Mouse (Mus musculus) lung, adult 10 weeks (tissue): Measurements from ENCODE around the gene 4930402H24Rik. TPM values are rescaled to one million over a fixed set of nuclear protein-coding genes. Genes with fewer than 3 reads are reported as not detected.

Source experiments
- polyA plus RNA-seq: library from polyadenylated mRNA; stranded (reverse); fragments of 350-450 nt; fragmentation: Illumina TruSeq; extraction: RNeasy Lipid Tissue Mini Kit (QIAGEN cat#74804); gene quantifications from one replicate; pipeline ENCODE4 v1.2.3, GENCODE M21; 2014; ENCODE audit warnings: low read depth, low replicate concordance; ENCODE audit not compliant: insufficient read depth

The 4930402H24Rik gene
- polyA plus RNA-seq: 10.3 TPM

DNA sequence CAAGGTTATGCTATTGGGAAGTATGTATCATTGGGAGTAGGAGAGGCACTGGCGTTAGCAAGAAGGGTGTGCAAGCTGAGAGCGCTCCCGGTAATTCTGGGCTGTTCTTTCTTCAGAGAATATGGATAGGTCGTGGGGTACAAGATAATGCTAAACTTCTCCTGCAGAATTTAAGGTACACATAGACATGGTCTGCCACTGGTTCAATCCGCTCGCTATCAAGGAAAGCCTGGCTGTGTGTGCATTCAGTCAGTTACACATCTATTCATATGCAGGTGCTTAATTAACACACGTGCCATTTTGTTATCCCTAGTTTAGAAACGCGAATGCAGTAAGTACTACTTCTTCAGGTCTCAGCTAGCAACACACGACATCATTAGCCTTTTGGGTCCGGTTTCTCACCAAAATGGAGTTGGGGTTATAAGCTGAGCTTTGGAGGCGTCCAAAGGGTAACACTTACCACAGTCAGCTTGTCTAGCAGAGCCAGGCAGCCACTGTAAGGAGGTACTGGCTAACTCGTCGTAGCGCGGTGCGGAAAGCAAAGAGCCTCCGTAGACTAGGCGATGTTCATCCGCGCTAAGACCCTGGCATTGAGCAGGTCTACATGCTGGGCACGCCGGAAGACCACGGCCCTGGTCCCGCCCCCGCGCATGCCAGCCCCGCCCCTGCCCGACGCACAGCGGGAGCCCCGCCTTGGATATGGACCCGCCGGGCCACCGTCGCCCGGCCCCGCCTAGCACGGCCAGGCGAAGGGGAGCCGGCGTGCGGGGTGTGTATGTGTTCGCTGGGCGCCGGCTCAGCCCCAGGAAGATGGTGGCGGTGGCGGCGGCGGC is at the start of gene 4930402H24Rik, which contains the start of gene Atrn:
4930402H24Rik (minus strand) TSS at position 656 of the 833 bp plus-strand sequence.
Atrn (plus strand) TSS at position 745 of the 833 bp plus-strand sequence.

GRCm38 (mm10) chr2:130697153-130697810 is 208.9 kb downstream of the 4930402H24Rik start, which contains the start of gene Slc4a11:
Gene Slc4a11 (minus strand): TSS chr2:130697519.

GRCm38 (mm10) chr2:130667559-130667958 is 238.6 kb downstream of the 4930402H24Rik start, which contains the start of gene Itpa:
Gene Itpa (plus strand): TSS chr2:130667610.

DNA sequence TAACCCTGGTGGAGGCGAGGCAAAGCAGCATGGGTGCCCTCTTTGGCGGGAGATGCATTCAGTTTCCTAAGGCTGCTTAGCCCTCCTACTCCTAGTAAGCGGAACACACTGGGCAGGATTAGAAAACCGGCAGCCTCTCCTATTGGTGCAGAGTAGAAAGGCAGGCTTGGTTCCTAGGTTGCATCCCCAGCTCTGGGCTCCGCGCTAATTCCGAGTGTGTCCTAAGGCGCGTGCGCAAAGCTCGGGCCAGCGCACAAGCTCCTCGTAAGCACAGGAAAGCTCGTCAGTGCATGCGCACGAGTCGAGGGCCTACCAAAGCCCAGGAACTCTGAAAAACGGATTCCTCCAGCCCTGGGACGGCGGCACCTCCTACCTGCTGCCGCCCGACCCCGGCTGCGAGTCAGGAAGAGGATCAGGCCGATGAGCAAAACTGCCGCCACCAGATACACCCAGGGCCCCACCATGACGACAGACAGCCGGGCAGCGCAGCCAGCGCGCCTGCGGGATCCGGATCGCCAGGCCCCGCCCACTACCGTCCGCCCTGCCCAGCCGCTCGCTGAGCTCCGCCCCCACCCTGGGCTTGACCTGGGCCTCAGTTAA is 242.0 kb downstream of the 4930402H24Rik start, which contains the start of gene Ddrgk1:
Ddrgk1 (minus strand) TSS at position 558 of the 600 bp plus-strand sequence.

Other genes with a start within 250 kb of the 4930402H24Rik start
- gene Ddrgk1, start 241.7 kb downstream of the 4930402H24Rik start, polyA plus RNA-seq: 140 TPM
- gene Itpa, start 238.8 kb downstream of the 4930402H24Rik start, polyA plus RNA-seq: 26.2 TPM
- gene Slc4a11, start 208.9 kb downstream of the 4930402H24Rik start, polyA plus RNA-seq: 0.20 TPM
- gene Atrn, start 89 bp upstream of the 4930402H24Rik start, polyA plus RNA-seq: 6.7 TPM
- 3.0 TPM for gene Gfra4, start 136.7 kb upstream of the 4930402H24Rik start, polyA plus RNA-seq
- gene Adam33, start 157.4 kb upstream of the 4930402H24Rik start, polyA plus RNA-seq: 6.4 TPM
- gene Siglec1, start 180.4 kb upstream of the 4930402H24Rik start, polyA plus RNA-seq: 1.8 TPM
- gene Hspa12b, start 220.9 kb upstream of the 4930402H24Rik start, polyA plus RNA-seq: 23.7 TPM
- not detected for gene Gm11037, start 227.1 kb upstream of the 4930402H24Rik start, polyA plus RNA-seq